Mouse (Mus musculus) lung, postnatal 0 days (tissue): ENCODE results near the gene Atp6v1d. TPM values are rescaled to one million over a fixed set of nuclear protein-coding genes. Genes with fewer than 3 reads are reported as not detected.

Experiments used
- ATAC-seq: fragments of 200-750 bp; cut with Nextera tagmentation; 2 replicates; pipeline ENCODE4 v1.8.0; 2017; ENCODE audit warnings: moderate library complexity
- DNase-seq: peaks from one replicate; pipeline ENCODE4 v3.0.0-alpha.2; 2016; ENCODE audit warnings: low spot score
- H3K27ac ChIP-seq: fragments of 300-500 bp; sonication (generic); 2 replicates; pipeline ENCODE4 v1.5.1; 2014; ENCODE audit warnings: antibody characterized with exemption, mild to moderate bottlenecking, low read length, mixed read lengths
- H3K27me3 ChIP-seq: fragments of 300-500 bp; sonication (generic); replicated peaks from 2 replicates; pipeline ENCODE4 v1.6.1; 2014; ENCODE audit warnings: low read length, mixed read lengths; ENCODE audit not compliant: insufficient read depth
- H3K36me3 ChIP-seq: fragments of 300-500 bp; sonication (generic); 2 replicates; pipeline ENCODE4 v1.6.1; 2014; ENCODE audit warnings: low read length, mixed read lengths; ENCODE audit not compliant: insufficient read depth
- H3K4me1 ChIP-seq: fragments of 300-500 bp; sonication (generic); 2 replicates; pipeline ENCODE4 v1.6.1; 2014; ENCODE audit warnings: antibody characterized with exemption, low read depth, low read length, mixed read lengths; ENCODE audit not compliant: insufficient read depth
- H3K4me2 ChIP-seq: fragments of 300-500 bp; sonication (generic); replicated peaks from 2 replicates; pipeline ENCODE4 v1.6.1; 2014; ENCODE audit warnings: low read depth, mild to moderate bottlenecking, low read length, moderate library complexity, mixed read lengths
- H3K4me3 ChIP-seq: fragments of 300-500 bp; sonication (generic); 2 replicates; pipeline ENCODE4 v1.5.1; 2014; ENCODE audit warnings: low read depth, low read length
- H3K9ac ChIP-seq: fragments of 300-500 bp; sonication (generic); replicated peaks from 2 replicates; pipeline ENCODE4 v1.6.1; 2014; ENCODE audit warnings: low read depth, mild to moderate bottlenecking
- H3K9me3 ChIP-seq: fragments of 300-500 bp; sonication (generic); 2 replicates; pipeline ENCODE4 v1.6.1; 2016; ENCODE audit warnings: low read length, mixed read lengths
- CTCF ChIP-seq: IDR thresholded peaks from 2 replicates; pipeline ENCODE4 v1.5.1; 2016; ENCODE audit warnings: antibody characterized with exemption, mild to moderate bottlenecking
- EP300 ChIP-seq: IDR thresholded peaks from 2 replicates; pipeline ENCODE4 v1.6.1; 2016; ENCODE audit warnings: antibody characterized with exemption, mild to moderate bottlenecking, control low read depth
- WGBS: fragments of 180-500 bp; shearing (Covaris S2); extraction: QIAGEN DNeasy Blood & Tissue Kit; methylation state at CpG from one replicate; pipeline ENCODE4 v1.1.7; 2014; 5-methylcytosine and 5-hydroxymethylcytosine counted together
- polyA plus RNA-seq: library from polyadenylated mRNA; unstranded; fragments of >200 nt; fragmentation: Nextera tagmentation; extraction: Ambion mirVana; gene quantifications from 2 replicates; pipeline ENCODE4 v1.2.1, GENCODE M21; 2015

Atp6v1d gene
- polyA plus RNA-seq, 1 experiment from 2014 or later: 64.4 TPM

- Histone ChIP-seq H3K9me3 (no peaks in the 10 kb centered on the region), H3K27me3 (no peaks in the 10 kb centered on the region), H3K4me3 (no peak overlapping the region), H3K4me1 (no peaks in the 10 kb centered on the region), H3K9ac (no peak overlapping the region), H3K36me3 (0 out of 2 replicates have a peak, but pooled peaks cover 6% of the 10 kb centered on the region), H3K27ac (no peak overlapping the region), H3K4me2 (no peak overlapping the region)
- WGBS: 95% methylated on average over 1 of the region's 1 CpGs
- TF ChIP-seq EP300 (no peak), CTCF (peak; percentile 58)
- ATAC-seq (no peak), DNase-seq (no peak)
Measured at GRCm38 (mm10) chr12:78865434-78865833, 4.0 kb upstream of the Atp6v1d start.

GRCm38 (mm10) chr12:78862254-78862730 lies 854 bp upstream of the Atp6v1d start:
- under 1% methylated on average over 22 of the region's 22 CpGs for WGBS
- no peaks in the 10 kb centered on the region for H3K27me3 ChIP-seq
- H3K4me1 ChIP-seq: no peaks in the 10 kb centered on the region
- TF ChIP-seq CTCF (no peak), EP300 (no peak)
- H3K27ac ChIP-seq: peak overlapping the region; percentile 89
- DNase-seq (no peak), ATAC-seq (peak; percentile 30)
- no peaks in the 10 kb centered on the region for H3K36me3 ChIP-seq
- peak overlapping the region; percentile 57 for H3K4me2 ChIP-seq
- H3K9me3 ChIP-seq: no peaks in the 10 kb centered on the region
- peak overlapping the region; percentile 70 for H3K4me3 ChIP-seq
- peak overlapping the region; percentile 62 for H3K9ac ChIP-seq

- Histone ChIP-seq H3K4me3 (peak overlapping the region; percentile 70), H3K4me1 (no peaks in the 10 kb centered on the region), H3K9me3 (no peaks in the 10 kb centered on the region), H3K9ac (peak overlapping the region; percentile 56), H3K36me3 (peaks cover 5% of the 10 kb centered on the region; the same call in 1 of the 2 replicates), H3K27me3 (no peaks in the 10 kb centered on the region), H3K4me2 (peak overlapping the region; percentile 75), H3K27ac (peak overlapping the region; percentile 74)
- 0% methylated on average over 30 of the region's 30 CpGs for WGBS
- TF ChIP-seq EP300 (no peak), CTCF (no peak)
- ATAC-seq (peak; percentile 8), DNase-seq (peak; percentile 53)
Measured at GRCm38 (mm10) chr12:78860921-78861495, 430 bp downstream of the Atp6v1d start.

- no peak overlapping the region for H3K9ac ChIP-seq
- H3K9me3 ChIP-seq: no peaks in the 10 kb centered on the region
- no peak for ATAC-seq
- peaks cover 17% of the 10 kb centered on the region; the same call in 1 of the 2 replicates for H3K36me3 ChIP-seq
- no peak overlapping the region for H3K4me2 ChIP-seq
- no peak for DNase-seq
- no peak overlapping the region for H3K4me3 ChIP-seq
- TF ChIP-seq CTCF (no peak), EP300 (no peak)
- 85% methylated on average over 4 of the region's 4 CpGs for WGBS
- H3K4me1 ChIP-seq: no peaks in the 10 kb centered on the region
- no peak overlapping the region for H3K27ac ChIP-seq
- H3K27me3 ChIP-seq: no peaks in the 10 kb centered on the region
Measured at GRCm38 (mm10) chr12:78848246-78848645, 13.2 kb downstream of the Atp6v1d start.

GRCm38 (mm10) chr12:78842429-78842828 lies 19.0 kb downstream of the Atp6v1d start:
- no peaks in the 10 kb centered on the region for H3K4me1 ChIP-seq
- H3K9me3 ChIP-seq: no peaks in the 10 kb centered on the region
- H3K4me2 ChIP-seq: no peak overlapping the region
- no peaks in the 10 kb centered on the region for H3K27me3 ChIP-seq
- TF ChIP-seq CTCF: no peak
- no peak for TF ChIP-seq EP300
- H3K9ac ChIP-seq: no peak overlapping the region
- peaks cover 17% of the 10 kb centered on the region; the same call in 1 of the 2 replicates for H3K36me3 ChIP-seq
- H3K4me3 ChIP-seq: no peak overlapping the region
- ATAC-seq: no peak
- no peak overlapping the region for H3K27ac ChIP-seq
- 71% methylated on average over 1 of the region's 1 CpGs for WGBS
- DNase-seq: no peak

- Histone ChIP-seq H3K27ac (no peak overlapping the region), H3K4me3 (no peak overlapping the region), H3K36me3 (peaks cover 25% of the 10 kb centered on the region; the same call in 1 of the 2 replicates), H3K27me3 (no peaks in the 10 kb centered on the region), H3K9me3 (no peaks in the 10 kb centered on the region), H3K4me1 (no peaks in the 10 kb centered on the region), H3K4me2 (no peak overlapping the region), H3K9ac (no peak overlapping the region)
- ATAC-seq: no peak
- DNase-seq: no peak
- no peak for TF ChIP-seq EP300
- TF ChIP-seq CTCF: no peak
- WGBS: 61% methylated on average over 4 of the region's 4 CpGs
Measured at GRCm38 (mm10) chr12:78839906-78840305, 21.5 kb downstream of the Atp6v1d start.
